Mouse (Mus musculus): ENCODE results near the gene Aes.

The Aes gene

GRCm38 (mm10) chr10:81580441-81581070 lies 21.3 kb downstream of the Aes start:
- in situ Hi-C loops (cut with MboI; ENCODE audit: low pct_unique_long_range_greater_than_20kb in 1 of 2, low sequenced_read_pairs in 2 of 2, unreplicated experiment in 1 of 2): no loop called here

GRCm38 (mm10) chr10:81583347-81583746 lies 24.1 kb downstream of the Aes start:
- in situ Hi-C loops (cut with MboI; ENCODE audit: low pct_unique_long_range_greater_than_20kb in 1 of 2, low sequenced_read_pairs in 2 of 2, unreplicated experiment in 1 of 2): no loop called here

- in situ Hi-C loops (cut with MboI; ENCODE audit: low pct_unique_long_range_greater_than_20kb in 1 of 2, low sequenced_read_pairs in 2 of 2, unreplicated experiment in 1 of 2): no loop called here
Measured at GRCm38 (mm10) chr10:81588739-81589138, 29.5 kb downstream of the Aes start.

GRCm38 (mm10) chr10:81591846-81592245 lies 32.6 kb downstream of the Aes start:
- in situ Hi-C loops (cut with MboI; ENCODE audit: low pct_unique_long_range_greater_than_20kb in 1 of 2, low sequenced_read_pairs in 2 of 2, unreplicated experiment in 1 of 2): no loop called here

GRCm38 (mm10) chr10:81592631-81593030 lies 33.3 kb downstream of the Aes start:
- in situ Hi-C loops (cut with MboI; ENCODE audit: low pct_unique_long_range_greater_than_20kb in 1 of 2, low sequenced_read_pairs in 2 of 2, unreplicated experiment in 1 of 2): no loop called here

GRCm38 (mm10) chr10:81593223-81593622 lies 33.9 kb downstream of the Aes start:
- in situ Hi-C loops (cut with MboI; ENCODE audit: low pct_unique_long_range_greater_than_20kb in 1 of 2, low sequenced_read_pairs in 2 of 2, unreplicated experiment in 1 of 2): no loop called here

GRCm38 (mm10) chr10:81593935-81594334 lies 34.6 kb downstream of the Aes start:
- in situ Hi-C loops (cut with MboI; ENCODE audit: low pct_unique_long_range_greater_than_20kb in 1 of 2, low sequenced_read_pairs in 2 of 2, unreplicated experiment in 1 of 2): no loop called here

GRCm38 (mm10) chr10:81595599-81595998 lies 36.3 kb downstream of the Aes start:
- in situ Hi-C loops (cut with MboI; ENCODE audit: low pct_unique_long_range_greater_than_20kb in 1 of 2, low sequenced_read_pairs in 2 of 2, unreplicated experiment in 1 of 2): no loop called here

GRCm38 (mm10) chr10:81596611-81597010 lies 37.3 kb downstream of the Aes start:
- in situ Hi-C loops (cut with MboI; ENCODE audit: low pct_unique_long_range_greater_than_20kb in 1 of 2, low sequenced_read_pairs in 2 of 2, unreplicated experiment in 1 of 2): no loop called here

- in situ Hi-C loops (cut with MboI; ENCODE audit: low pct_unique_long_range_greater_than_20kb in 1 of 2, low sequenced_read_pairs in 2 of 2, unreplicated experiment in 1 of 2): no loop called here
Measured at GRCm38 (mm10) chr10:81597137-81597950, 38.1 kb downstream of the Aes start.

- in situ Hi-C loops (cut with MboI; ENCODE audit: low pct_unique_long_range_greater_than_20kb in 1 of 2, low sequenced_read_pairs in 2 of 2, unreplicated experiment in 1 of 2): no loop called here
Measured at GRCm38 (mm10) chr10:81598342-81598741, 39.1 kb downstream of the Aes start.

GRCm38 (mm10) chr10:81598871-81599270 lies 39.6 kb downstream of the Aes start:
- in situ Hi-C loops (cut with MboI; ENCODE audit: low pct_unique_long_range_greater_than_20kb in 1 of 2, low sequenced_read_pairs in 2 of 2, unreplicated experiment in 1 of 2): no loop called here

- in situ Hi-C loops (cut with MboI; ENCODE audit: low pct_unique_long_range_greater_than_20kb in 1 of 2, low sequenced_read_pairs in 2 of 2, unreplicated experiment in 1 of 2): loop anchor here (5.0 to 10.0 kb wide), 2 partner anchors 37 to 45 kb away; partner anchors contain the start of gene Aes (in 1 of the 2)
Measured at GRCm38 (mm10) chr10:81599630-81600029, 40.3 kb downstream of the Aes start.

- in situ Hi-C loops (cut with MboI; ENCODE audit: low pct_unique_long_range_greater_than_20kb in 1 of 2, low sequenced_read_pairs in 2 of 2, unreplicated experiment in 1 of 2): loop anchor here (5.0 to 10.0 kb wide), 2 partner anchors 38 to 45 kb away; partner anchors contain the start of gene Aes (in 1 of the 2)
Measured at GRCm38 (mm10) chr10:81600096-81600495, 40.8 kb downstream of the Aes start.

GRCm38 (mm10) chr10:81600738-81601203 lies 41.5 kb downstream of the Aes start, which contains the start of gene Tle6:
Gene Tle6, minus strand, starts transcription at chr10:81601073.
- in situ Hi-C loops (cut with MboI; ENCODE audit: low pct_unique_long_range_greater_than_20kb in 1 of 2, low sequenced_read_pairs in 2 of 2, unreplicated experiment in 1 of 2): loop anchor here (5.0 to 10.0 kb wide), 2 partner anchors 38 to 46 kb away; partner anchors contain the start of gene Aes (in 1 of the 2)

GRCm38 (mm10) chr10:81601396-81601905 lies 42.2 kb downstream of the Aes start:
- in situ Hi-C loops (cut with MboI; ENCODE audit: low pct_unique_long_range_greater_than_20kb in 1 of 2, low sequenced_read_pairs in 2 of 2, unreplicated experiment in 1 of 2): loop anchor here (5.0 to 10.0 kb wide), 2 partner anchors 39 to 47 kb away; partner anchors contain the start of gene Aes (in 1 of the 2)

- in situ Hi-C loops (cut with MboI; ENCODE audit: low pct_unique_long_range_greater_than_20kb in 1 of 2, low sequenced_read_pairs in 2 of 2, unreplicated experiment in 1 of 2): loop anchor here (5.0 to 10.0 kb wide), 2 partner anchors 40 to 48 kb away; partner anchors contain the start of gene Aes (in 1 of the 2)
Measured at GRCm38 (mm10) chr10:81602741-81603151, 43.5 kb downstream of the Aes start.

- in situ Hi-C loops (cut with MboI; ENCODE audit: low pct_unique_long_range_greater_than_20kb in 1 of 2, low sequenced_read_pairs in 2 of 2, unreplicated experiment in 1 of 2): loop anchor here (5.0 to 10.0 kb wide), 2 partner anchors 42 to 49 kb away; partner anchors contain the start of gene Aes (in 1 of the 2)
Measured at GRCm38 (mm10) chr10:81604019-81604967, 45.0 kb downstream of the Aes start.

All from mouse embryonic stem cell (cell line).